Mouse (Mus musculus): ENCODE data around the gene Fosb. TPM values are rescaled to one million over a fixed set of nuclear protein-coding genes. Genes with fewer than 3 reads are reported as not detected.
A peak's percentile ranks its signal among the peaks of the same experiment; 100 is the strongest.

Gene Fosb
- 0.06 TPM in 1 of 2 replicates, not detected in the other for polyA plus RNA-seq (2014; fragmentation: Nextera tagmentation; extraction: Ambion mirVana)

GRCm38 (mm10) chr7:19309884-19310641, at the start of gene Fosb:
Gene Fosb, minus strand, starts transcription at chr7:19310051.
- H3K27me3 ChIP-seq (ENCODE audit: control insufficient read depth, insufficient read depth, low read length) = peaks cover 26% of the 10 kb centered on the region
- H3K4me3 ChIP-seq (ENCODE audit: low read depth, low read length) = peak within 1 kb of the TSS; percentile 57
- H3K27ac ChIP-seq (replicated peaks; ENCODE audit: low read depth, low read length) = no peak within 1 kb of the TSS

GRCm38 (mm10) chr7:19359299-19359891, 49.5 kb upstream of the Fosb start, which contains the start of the genes Cd3eap and Ppp1r13l:
Gene Cd3eap, minus strand, starts transcription at chr7:19359483.
Gene Ppp1r13l, plus strand, starts transcription at chr7:19359749.
- Histone ChIP-seq H3K4me3 (ENCODE audit: low read depth, low read length) (peak within 1 kb of the TSS; percentile 68), H3K27me3 (ENCODE audit: control insufficient read depth, insufficient read depth, low read length) (0 out of 2 replicates have a peak, but pooled peaks cover 2% of the 10 kb centered on the region), H3K4me1 (ENCODE audit: control insufficient read depth, insufficient read depth, low read length) (peaks cover 13% of the 10 kb centered on the region), H3K27ac (replicated peaks; ENCODE audit: low read depth, low read length) (0 out of 2 replicates have a peak within 1 kb of the TSS, but pooled peaks have one; percentile 9), H3K9me3 (ENCODE audit: control insufficient read depth, low read length) (no peaks in the 10 kb centered on the region), H3K4me2 (ENCODE audit: low read depth, severe bottlenecking) (peak within 1 kb of the TSS; percentile 91), H3K9ac (ENCODE audit: low read length) (peak within 1 kb of the TSS; percentile 55), H3K36me3 (ENCODE audit: control insufficient read depth, insufficient read depth, low read length) (peaks cover 5% of the 10 kb centered on the region; the same call in 1 of the 2 replicates)
- WGBS = under 1% methylated on average over 31 of the region's 31 CpGs
- DNase-seq (ENCODE audit: low spot score) = peak; percentile 89
- peak; percentile 55; the same call in 1 of the 2 replicates for ATAC-seq (ENCODE audit: insufficient number of reproducible peaks, low FRiP score, low TSS enrichment, low read depth)

More at GRCm38 (mm10) chr7:19309884-19310641, at the start of gene Fosb:
- ATAC-seq (ENCODE audit: insufficient number of reproducible peaks, low FRiP score, low TSS enrichment, low read depth) = peak; percentile 76
- H3K9me3 ChIP-seq (ENCODE audit: control insufficient read depth, low read length) = no peaks in the 10 kb centered on the region
- peak; percentile 95 for DNase-seq (ENCODE audit: low spot score)
- H3K36me3 ChIP-seq (ENCODE audit: control insufficient read depth, insufficient read depth, low read length) = no peaks in the 10 kb centered on the region
- WGBS = under 1% methylated on average over 49 of the region's 49 CpGs
- H3K4me2 ChIP-seq (ENCODE audit: low read depth, severe bottlenecking) = peak within 1 kb of the TSS; percentile 97
- H3K9ac ChIP-seq (ENCODE audit: low read length) = peak within 1 kb of the TSS; percentile 32; the same call in 1 of the 2 replicates
- H3K4me1 ChIP-seq (ENCODE audit: control insufficient read depth, insufficient read depth, low read length) = peaks cover 9% of the 10 kb centered on the region

- Histone ChIP-seq H3K9me3 (ENCODE audit: control insufficient read depth, low read length) (no peaks in the 10 kb centered on the region), H3K36me3 (ENCODE audit: control insufficient read depth, insufficient read depth, low read length) (peaks cover 5% of the 10 kb centered on the region; the same call in 1 of the 2 replicates), H3K9ac (ENCODE audit: low read length) (peak overlapping the region; percentile 55), H3K4me1 (ENCODE audit: control insufficient read depth, insufficient read depth, low read length) (peaks cover 13% of the 10 kb centered on the region), H3K27ac (replicated peaks; ENCODE audit: low read depth, low read length) (no peak overlapping the region), H3K4me3 (ENCODE audit: low read depth, low read length) (peak overlapping the region; percentile 68), H3K4me2 (ENCODE audit: low read depth, severe bottlenecking) (peak overlapping the region; percentile 91), H3K27me3 (ENCODE audit: control insufficient read depth, insufficient read depth, low read length) (0 out of 2 replicates have a peak, but pooled peaks cover 2% of the 10 kb centered on the region)
- 23% methylated on average over 13 of the region's 13 CpGs for WGBS
- DNase-seq (ENCODE audit: low spot score) (no peak), ATAC-seq (ENCODE audit: insufficient number of reproducible peaks, low FRiP score, low TSS enrichment, low read depth) (no peak)
These were observed 48.8 kb upstream of the Fosb start for GRCm38 (mm10) chr7:19358634-19359033.

GRCm38 (mm10) chr7:19357381-19358375, 47.8 kb upstream of the Fosb start:
- DNase-seq (ENCODE audit: low spot score) (no peak), ATAC-seq (ENCODE audit: insufficient number of reproducible peaks, low FRiP score, low TSS enrichment, low read depth) (no peak)
- H3K9me3 ChIP-seq (ENCODE audit: control insufficient read depth, low read length) = no peaks in the 10 kb centered on the region
- peaks cover 13% of the 10 kb centered on the region for H3K4me1 ChIP-seq (ENCODE audit: control insufficient read depth, insufficient read depth, low read length)
- H3K9ac ChIP-seq (ENCODE audit: low read length) = no peak overlapping the region
- 94% methylated on average over 25 of the region's 25 CpGs for WGBS
- no peaks in the 10 kb centered on the region for H3K27me3 ChIP-seq (ENCODE audit: control insufficient read depth, insufficient read depth, low read length)
- H3K4me2 ChIP-seq (ENCODE audit: low read depth, severe bottlenecking) = peak overlapping the region; percentile 91; the same call in 1 of the 2 replicates
- H3K27ac ChIP-seq (replicated peaks; ENCODE audit: low read depth, low read length) = no peak overlapping the region
- peaks cover 9% of the 10 kb centered on the region; the same call in 1 of the 2 replicates for H3K36me3 ChIP-seq (ENCODE audit: control insufficient read depth, insufficient read depth, low read length)
- H3K4me3 ChIP-seq (ENCODE audit: low read depth, low read length) = no peak overlapping the region

- 74% methylated on average over 10 of the region's 10 CpGs for WGBS
- Histone ChIP-seq H3K4me1 (ENCODE audit: control insufficient read depth, insufficient read depth, low read length) (peaks cover 6% of the 10 kb centered on the region), H3K36me3 (ENCODE audit: control insufficient read depth, insufficient read depth, low read length) (peaks cover 11% of the 10 kb centered on the region; the same call in 1 of the 2 replicates), H3K27me3 (ENCODE audit: control insufficient read depth, insufficient read depth, low read length) (no peaks in the 10 kb centered on the region), H3K9ac (ENCODE audit: low read length) (no peak overlapping the region), H3K4me3 (ENCODE audit: low read depth, low read length) (no peak overlapping the region), H3K4me2 (ENCODE audit: low read depth, severe bottlenecking) (no peak overlapping the region), H3K27ac (replicated peaks; ENCODE audit: low read depth, low read length) (no peak overlapping the region), H3K9me3 (ENCODE audit: control insufficient read depth, low read length) (no peaks in the 10 kb centered on the region)
- no peak for ATAC-seq (ENCODE audit: insufficient number of reproducible peaks, low FRiP score, low TSS enrichment, low read depth)
- DNase-seq (ENCODE audit: low spot score) = no peak
These were observed 46.5 kb upstream of the Fosb start for GRCm38 (mm10) chr7:19356311-19356710.

- no peak for ATAC-seq (ENCODE audit: insufficient number of reproducible peaks, low FRiP score, low TSS enrichment, low read depth)
- 88% methylated on average over 5 of the region's 5 CpGs for WGBS
These were observed 45.1 kb upstream of the Fosb start for GRCm38 (mm10) chr7:19354991-19355390.

GRCm38 (mm10) chr7:19350221-19350620, 40.4 kb upstream of the Fosb start:
- H3K9me3 ChIP-seq (ENCODE audit: control insufficient read depth, low read length) = no peaks in the 10 kb centered on the region
- WGBS = 96% methylated on average over 8 of the region's 8 CpGs
- no peak overlapping the region for H3K9ac ChIP-seq (ENCODE audit: low read length)
- H3K4me2 ChIP-seq (ENCODE audit: low read depth, severe bottlenecking) = no peak overlapping the region
- H3K4me1 ChIP-seq (ENCODE audit: control insufficient read depth, insufficient read depth, low read length) = 0 out of 2 replicates have a peak, but pooled peaks cover 2% of the 10 kb centered on the region
- H3K27me3 ChIP-seq (ENCODE audit: control insufficient read depth, insufficient read depth, low read length) = no peaks in the 10 kb centered on the region
- ATAC-seq (ENCODE audit: insufficient number of reproducible peaks, low FRiP score, low TSS enrichment, low read depth) = no peak
- H3K36me3 ChIP-seq (ENCODE audit: control insufficient read depth, insufficient read depth, low read length) = peaks cover 13% of the 10 kb centered on the region; the same call in 1 of the 2 replicates
- H3K27ac ChIP-seq (replicated peaks; ENCODE audit: low read depth, low read length) = no peak overlapping the region
- no peak for DNase-seq (ENCODE audit: low spot score)
- no peak overlapping the region for H3K4me3 ChIP-seq (ENCODE audit: low read depth, low read length)

More at GRCm38 (mm10) chr7:19354991-19355390, 45.1 kb upstream of the Fosb start:
- no peak overlapping the region for H3K4me3 ChIP-seq (ENCODE audit: low read depth, low read length)
- no peaks in the 10 kb centered on the region for H3K9me3 ChIP-seq (ENCODE audit: control insufficient read depth, low read length)
- no peaks in the 10 kb centered on the region for H3K27me3 ChIP-seq (ENCODE audit: control insufficient read depth, insufficient read depth, low read length)
- no peak overlapping the region for H3K4me2 ChIP-seq (ENCODE audit: low read depth, severe bottlenecking)
- no peak overlapping the region for H3K9ac ChIP-seq (ENCODE audit: low read length)
- no peak for DNase-seq (ENCODE audit: low spot score)
- peaks cover 4% of the 10 kb centered on the region; the same call in 1 of the 2 replicates for H3K4me1 ChIP-seq (ENCODE audit: control insufficient read depth, insufficient read depth, low read length)
- no peak overlapping the region for H3K27ac ChIP-seq (replicated peaks; ENCODE audit: low read depth, low read length)
- peaks cover 18% of the 10 kb centered on the region; the same call in 1 of the 2 replicates for H3K36me3 ChIP-seq (ENCODE audit: control insufficient read depth, insufficient read depth, low read length)
